Mouse (Mus musculus) heart, embryonic 15.5 days (tissue): Measurements from ENCODE around the gene Lnx1. TPM values are rescaled to one million over a fixed set of nuclear protein-coding genes. Genes with fewer than 3 reads are reported as not detected.
A peak's percentile ranks its signal among the peaks of the same experiment; 100 is the strongest.

Experiments used
- ATAC-seq: fragments of 200-750 bp; cut with Nextera tagmentation; replicated peaks from 2 replicates; pipeline ENCODE4 v1.8.0; 2017; ENCODE audit warnings: low read depth, moderate TSS enrichment; ENCODE audit not compliant: insufficient number of reproducible peaks, insufficient read depth, low FRiP score
- H3K27ac ChIP-seq: fragments of 300-500 bp; sonication (generic); 2 replicates; pipeline ENCODE4 v1.5.1; 2015; ENCODE audit warnings: mild to moderate bottlenecking, inconsistent platforms
- H3K27me3 ChIP-seq: fragments of 300-500 bp; sonication (generic); 2 replicates; pipeline ENCODE4 v1.6.1; 2015; ENCODE audit warnings: inconsistent platforms
- H3K36me3 ChIP-seq: fragments of 300-500 bp; sonication (generic); 2 replicates; pipeline ENCODE4 v1.6.1; 2015; ENCODE audit warnings: mild to moderate bottlenecking, inconsistent platforms
- H3K4me1 ChIP-seq: fragments of 300-500 bp; sonication (generic); replicated peaks from 2 replicates; pipeline ENCODE4 v1.6.1; 2015; ENCODE audit warnings: inconsistent platforms
- H3K4me2 ChIP-seq: fragments of 300-500 bp; sonication (generic); 2 replicates; pipeline ENCODE4 v1.6.1; 2015; ENCODE audit warnings: inconsistent platforms, mild to moderate bottlenecking, moderate library complexity
- H3K4me3 ChIP-seq: fragments of 300-500 bp; sonication (generic); 2 replicates; pipeline ENCODE4 v1.5.1; 2015; ENCODE audit warnings: mild to moderate bottlenecking, inconsistent platforms
- H3K9ac ChIP-seq: fragments of 300-500 bp; sonication (generic); 2 replicates; pipeline ENCODE4 v1.6.1; 2015; ENCODE audit warnings: mild to moderate bottlenecking, inconsistent platforms
- H3K9me3 ChIP-seq: fragments of 300-500 bp; sonication (generic); replicated peaks from 2 replicates; pipeline ENCODE4 v1.6.1; 2016; ENCODE audit warnings: inconsistent platforms
- WGBS: fragments of 180-500 bp; shearing (Covaris S2); methylation state at CpG from one replicate; pipeline ENCODE4 v1.1.7; 2015; ENCODE audit warnings: mixed read lengths; 5-methylcytosine and 5-hydroxymethylcytosine counted together
- polyA plus RNA-seq: library from polyadenylated mRNA; unstranded; fragments of >200 nt; fragmentation: Nextera tagmentation; extraction: Ambion mirVana; gene quantifications from 2 replicates; pipeline ENCODE4 v1.2.1, GENCODE M21; 2015

Lnx1 gene
- polyA plus RNA-seq, 1 experiment from 2014 or later = 1.2 TPM

DNA sequence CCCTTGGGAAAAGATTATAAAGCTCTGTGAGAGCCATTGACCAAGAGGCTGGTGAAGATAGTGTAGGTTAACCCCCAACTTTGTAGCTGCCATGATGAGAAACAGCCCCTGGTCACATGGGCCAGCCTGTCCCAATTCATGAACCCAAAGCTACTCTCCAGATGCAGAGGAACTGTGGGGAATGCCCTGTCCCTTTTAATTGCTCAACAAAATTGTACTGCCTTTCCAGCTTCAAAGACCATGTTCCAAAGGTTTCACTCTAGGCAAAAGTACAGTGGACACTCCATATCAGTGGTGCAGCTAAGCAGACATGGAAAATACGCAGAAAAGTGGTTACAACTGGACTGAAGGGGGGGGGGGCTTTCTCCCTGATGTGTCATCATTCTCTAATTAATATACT, 53.6 kb downstream of the Lnx1 start:
- Histone ChIP-seq H3K36me3 (no peaks in the 10 kb centered on the region), H3K27ac (no peak overlapping the region), H3K9ac (no peak overlapping the region), H3K27me3 (no peaks in the 10 kb centered on the region), H3K4me1 (peaks cover 12% of the 10 kb centered on the region), H3K4me2 (no peak overlapping the region), H3K4me3 (no peak overlapping the region), H3K9me3 (no peaks in the 10 kb centered on the region)
- no peak for ATAC-seq
- WGBS = 97% methylated on average over 1 of the region's 1 CpGs

GRCm38 (mm10) chr5:74648216-74648615, 54.5 kb downstream of the Lnx1 start:
- WGBS = 66% methylated on average over 9 of the region's 9 CpGs
- Histone ChIP-seq H3K9ac (no peak overlapping the region), H3K9me3 (no peaks in the 10 kb centered on the region), H3K4me1 (peaks cover 12% of the 10 kb centered on the region), H3K27me3 (no peaks in the 10 kb centered on the region), H3K27ac (no peak overlapping the region), H3K4me2 (no peak overlapping the region), H3K4me3 (no peak overlapping the region), H3K36me3 (no peaks in the 10 kb centered on the region)
- ATAC-seq = no peak

- Histone ChIP-seq H3K27me3 (no peaks in the 10 kb centered on the region), H3K9ac (no peak overlapping the region), H3K27ac (no peak overlapping the region), H3K4me2 (no peak overlapping the region), H3K9me3 (no peaks in the 10 kb centered on the region), H3K4me1 (peaks cover 12% of the 10 kb centered on the region), H3K36me3 (no peaks in the 10 kb centered on the region), H3K4me3 (no peak overlapping the region)
- 17% methylated on average over 5 of the region's 6 CpGs for WGBS
- no peak; the same call in 1 of the 2 replicates for ATAC-seq
These were observed 55.1 kb downstream of the Lnx1 start for GRCm38 (mm10) chr5:74647584-74647984.

- peaks cover 8% of the 10 kb centered on the region for H3K4me1 ChIP-seq
- H3K9me3 ChIP-seq = no peaks in the 10 kb centered on the region
- no peaks in the 10 kb centered on the region for H3K36me3 ChIP-seq
- H3K27ac ChIP-seq = no peak overlapping the region
- H3K4me3 ChIP-seq = no peak overlapping the region
- H3K4me2 ChIP-seq = no peak overlapping the region
- ATAC-seq = no peak
- WGBS = 87% methylated on average over 2 of the region's 2 CpGs
- H3K27me3 ChIP-seq = no peaks in the 10 kb centered on the region
- no peak overlapping the region for H3K9ac ChIP-seq
These were observed 60.4 kb downstream of the Lnx1 start for GRCm38 (mm10) chr5:74642291-74642690.

GRCm38 (mm10) chr5:74641000-74641399, 61.7 kb downstream of the Lnx1 start:
- H3K4me1 ChIP-seq = peaks cover 5% of the 10 kb centered on the region
- H3K4me3 ChIP-seq = no peak overlapping the region
- H3K27me3 ChIP-seq = 0 out of 2 replicates have a peak, but pooled peaks cover 3% of the 10 kb centered on the region
- ATAC-seq = peak; percentile 60
- H3K4me2 ChIP-seq = no peak overlapping the region
- no peak overlapping the region for H3K9ac ChIP-seq
- no peaks in the 10 kb centered on the region for H3K9me3 ChIP-seq
- H3K36me3 ChIP-seq = no peaks in the 10 kb centered on the region
- 25% methylated on average over 6 of the region's 6 CpGs for WGBS
- no peak overlapping the region for H3K27ac ChIP-seq

GRCm38 (mm10) chr5:74640504-74640903, 62.2 kb downstream of the Lnx1 start:
- ATAC-seq = no peak

GRCm38 (mm10) chr5:74639516-74639915, 63.2 kb downstream of the Lnx1 start:
- Histone ChIP-seq H3K27ac (no peak overlapping the region), H3K4me3 (no peak overlapping the region), H3K27me3 (0 out of 2 replicates have a peak, but pooled peaks cover 7% of the 10 kb centered on the region), H3K4me1 (peaks cover 5% of the 10 kb centered on the region), H3K9ac (no peak overlapping the region), H3K36me3 (no peaks in the 10 kb centered on the region), H3K4me2 (no peak overlapping the region), H3K9me3 (no peaks in the 10 kb centered on the region)
- 80% methylated on average over 6 of the region's 6 CpGs for WGBS
- ATAC-seq = no peak

More at GRCm38 (mm10) chr5:74640504-74640903, 62.2 kb downstream of the Lnx1 start:
- 74% methylated on average over 4 of the region's 4 CpGs for WGBS
- H3K4me2 ChIP-seq = no peak overlapping the region
- H3K27ac ChIP-seq = no peak overlapping the region
- H3K9me3 ChIP-seq = no peaks in the 10 kb centered on the region
- 0 out of 2 replicates have a peak, but pooled peaks cover 3% of the 10 kb centered on the region for H3K27me3 ChIP-seq
- no peaks in the 10 kb centered on the region for H3K36me3 ChIP-seq
- H3K4me3 ChIP-seq = no peak overlapping the region
- H3K9ac ChIP-seq = no peak overlapping the region
- H3K4me1 ChIP-seq = peaks cover 5% of the 10 kb centered on the region

- no peaks in the 10 kb centered on the region for H3K9me3 ChIP-seq
- 72% methylated on average over 3 of the region's 3 CpGs for WGBS
- 0 out of 2 replicates have a peak, but pooled peaks cover 7% of the 10 kb centered on the region for H3K27me3 ChIP-seq
- no peaks in the 10 kb centered on the region for H3K36me3 ChIP-seq
- H3K4me2 ChIP-seq = no peak overlapping the region
- H3K4me1 ChIP-seq = no peaks in the 10 kb centered on the region
- no peak overlapping the region for H3K9ac ChIP-seq
- no peak overlapping the region for H3K4me3 ChIP-seq
- ATAC-seq = no peak
- no peak overlapping the region for H3K27ac ChIP-seq
These were observed 68.3 kb downstream of the Lnx1 start for GRCm38 (mm10) chr5:74634391-74634790.

DNA sequence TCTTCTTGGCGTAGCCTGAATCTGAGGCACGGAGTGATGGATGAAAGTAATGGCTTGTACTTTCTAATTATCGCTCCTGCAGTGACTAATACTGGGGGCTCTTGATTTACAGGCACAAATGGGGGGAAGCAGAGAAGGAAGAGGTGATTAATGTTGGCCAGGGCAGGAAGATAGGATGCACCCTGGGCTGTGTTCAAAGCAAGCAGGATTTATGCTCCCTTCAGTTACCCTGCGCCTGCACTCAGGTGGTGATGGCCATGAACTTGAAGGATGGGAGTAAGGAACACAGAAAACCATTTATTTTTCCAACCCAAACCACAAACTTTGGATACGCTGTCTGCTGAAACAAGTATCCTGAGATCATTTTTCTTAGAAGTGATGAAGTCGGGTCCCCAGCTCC, 69.3 kb downstream of the Lnx1 start:
- H3K9ac ChIP-seq = no peak overlapping the region
- H3K4me2 ChIP-seq = no peak overlapping the region
- ATAC-seq = no peak
- H3K27me3 ChIP-seq = 0 out of 2 replicates have a peak, but pooled peaks cover 7% of the 10 kb centered on the region
- peaks cover 4% of the 10 kb centered on the region for H3K4me1 ChIP-seq
- H3K27ac ChIP-seq = no peak overlapping the region
- no peak overlapping the region for H3K4me3 ChIP-seq
- 78% methylated on average over 6 of the region's 6 CpGs for WGBS
- H3K9me3 ChIP-seq = no peaks in the 10 kb centered on the region
- H3K36me3 ChIP-seq = no peaks in the 10 kb centered on the region

DNA sequence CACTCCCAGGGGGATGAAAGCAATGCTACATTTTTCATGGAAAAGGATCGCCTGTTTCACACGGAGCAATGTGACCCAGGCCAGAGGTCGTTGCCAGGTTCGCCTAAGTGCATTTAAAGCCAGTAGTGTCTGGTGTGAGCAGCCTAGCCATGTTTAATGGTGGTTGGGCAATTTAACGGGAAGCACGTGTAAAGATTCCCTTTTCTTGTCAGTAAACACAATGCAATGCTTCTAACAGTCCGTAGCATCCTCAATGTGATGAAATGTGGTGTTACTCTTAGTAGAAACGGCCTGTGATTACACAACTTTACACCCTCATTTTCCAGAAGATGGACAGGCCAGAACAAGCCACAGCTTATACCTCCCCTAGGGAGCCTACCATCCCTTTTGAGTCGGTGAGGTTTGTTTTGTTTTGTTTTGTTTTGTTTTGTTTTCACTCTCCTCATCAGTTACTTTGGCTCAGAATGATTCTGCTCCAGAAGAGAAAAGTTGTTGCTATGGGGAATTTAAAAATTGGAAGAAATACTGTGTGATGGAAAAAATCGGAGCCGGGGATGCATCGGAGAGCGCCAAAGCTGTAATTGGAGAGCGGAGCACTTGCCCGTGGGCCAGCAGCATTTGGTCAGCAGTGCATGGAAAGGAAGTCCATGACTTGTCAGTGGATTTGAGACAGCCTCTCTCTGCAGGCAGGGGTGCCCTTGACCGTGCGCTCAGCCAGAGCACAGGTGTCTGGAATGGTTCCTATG, 70.2 kb downstream of the Lnx1 start:
- 0 out of 2 replicates have a peak, but pooled peaks cover 7% of the 10 kb centered on the region for H3K27me3 ChIP-seq
- H3K36me3 ChIP-seq = no peaks in the 10 kb centered on the region
- no peak overlapping the region for H3K4me3 ChIP-seq
- H3K9me3 ChIP-seq = no peaks in the 10 kb centered on the region
- peaks cover 4% of the 10 kb centered on the region for H3K4me1 ChIP-seq
- no peak for ATAC-seq
- H3K9ac ChIP-seq = no peak overlapping the region
- no peak overlapping the region for H3K27ac ChIP-seq
- H3K4me2 ChIP-seq = no peak overlapping the region
- 54% methylated on average over 17 of the region's 17 CpGs for WGBS

DNA sequence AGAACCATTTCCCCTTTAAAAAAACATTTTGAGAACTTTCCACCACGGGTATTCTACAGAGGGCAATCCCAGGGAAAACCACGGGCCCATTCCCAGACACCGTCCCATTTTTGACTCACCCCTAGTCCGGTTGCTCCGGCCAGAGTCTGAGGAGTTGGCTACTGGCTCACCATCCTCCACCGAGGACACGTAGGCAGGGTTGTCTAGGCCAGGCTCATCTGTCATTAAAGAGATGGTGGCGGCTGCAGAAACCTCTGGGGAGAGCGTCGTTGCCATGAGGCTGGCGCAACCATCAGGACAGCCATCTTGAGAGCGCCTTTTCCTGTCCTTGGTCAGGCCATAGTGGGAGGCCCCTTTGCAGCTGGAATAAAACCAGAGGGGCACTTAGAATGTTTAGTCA, 74.7 kb downstream of the Lnx1 start:
- Histone ChIP-seq H3K4me2 (no peak overlapping the region), H3K36me3 (no peaks in the 10 kb centered on the region), H3K4me1 (peaks cover 11% of the 10 kb centered on the region), H3K9ac (no peak overlapping the region), H3K4me3 (no peak overlapping the region), H3K27me3 (no peaks in the 10 kb centered on the region), H3K9me3 (no peaks in the 10 kb centered on the region), H3K27ac (no peak overlapping the region)
- ATAC-seq = no peak
- WGBS = 87% methylated on average over 12 of the region's 12 CpGs

GRCm38 (mm10) chr5:74624385-74624784, 78.3 kb downstream of the Lnx1 start:
- H3K4me2 ChIP-seq = no peak overlapping the region
- H3K27me3 ChIP-seq = no peaks in the 10 kb centered on the region
- no peak overlapping the region for H3K27ac ChIP-seq
- H3K9me3 ChIP-seq = no peaks in the 10 kb centered on the region
- no peak overlapping the region for H3K4me3 ChIP-seq
- no peak for ATAC-seq
- H3K4me1 ChIP-seq = peaks cover 25% of the 10 kb centered on the region
- 41% methylated on average over 5 of the region's 5 CpGs for WGBS
- H3K9ac ChIP-seq = no peak overlapping the region
- no peaks in the 10 kb centered on the region for H3K36me3 ChIP-seq
